Mouse (Mus musculus) neural tube, embryonic 13.5 days (tissue): Measurements from ENCODE around the gene Npas3. TPM values are rescaled to one million over a fixed set of nuclear protein-coding genes. Genes with fewer than 3 reads are reported as not detected.

Source experiments
- ATAC-seq: fragments of 200-750 bp; cut with Nextera tagmentation; 2 replicates; pipeline ENCODE4 v1.8.0; 2017; ENCODE audit warnings: low read depth, mild to moderate bottlenecking, moderate TSS enrichment, moderate library complexity
- H3K27ac ChIP-seq: fragments of 300-500 bp; sonication (generic); replicated peaks from 2 replicates; pipeline ENCODE4 v1.5.1; 2015; ENCODE audit warnings: moderate library complexity, mild to moderate bottlenecking, inconsistent platforms
- H3K27me3 ChIP-seq: fragments of 300-500 bp; sonication (generic); 2 replicates; pipeline ENCODE4 v1.6.1; 2015; ENCODE audit warnings: mild to moderate bottlenecking, inconsistent platforms
- H3K36me3 ChIP-seq: fragments of 300-500 bp; sonication (generic); 2 replicates; pipeline ENCODE4 v1.6.1; 2015; ENCODE audit warnings: mild to moderate bottlenecking, inconsistent platforms
- H3K4me1 ChIP-seq: fragments of 300-500 bp; sonication (generic); replicated peaks from 2 replicates; pipeline ENCODE4 v1.6.1; 2015; ENCODE audit warnings: inconsistent platforms
- H3K4me2 ChIP-seq: fragments of 300-500 bp; sonication (generic); 2 replicates; pipeline ENCODE4 v1.6.1; 2015; ENCODE audit warnings: inconsistent platforms, mild to moderate bottlenecking, moderate library complexity
- H3K4me3 ChIP-seq: fragments of 300-500 bp; sonication (generic); 2 replicates; pipeline ENCODE4 v1.5.1; 2015; ENCODE audit warnings: mild to moderate bottlenecking, inconsistent platforms
- H3K9ac ChIP-seq: fragments of 300-500 bp; sonication (generic); 2 replicates; pipeline ENCODE4 v1.6.1; 2015; ENCODE audit warnings: moderate library complexity, mild to moderate bottlenecking, inconsistent platforms
- H3K9me3 ChIP-seq: fragments of 300-500 bp; sonication (generic); 2 replicates; pipeline ENCODE4 v1.6.1; 2016; ENCODE audit warnings: inconsistent platforms
- WGBS: fragments of 180-500 bp; shearing (Covaris S2); methylation state at CpG from one replicate; pipeline ENCODE4 v1.1.7; 2015; 5-methylcytosine and 5-hydroxymethylcytosine counted together
- polyA plus RNA-seq: library from polyadenylated mRNA; unstranded; fragments of >200 nt; fragmentation: Nextera tagmentation; extraction: Ambion mirVana; gene quantifications from 2 replicates; pipeline ENCODE4 v1.2.1, GENCODE M21; 2015

Gene Npas3
- polyA plus RNA-seq, 1 experiment from 2014 or later, result 21.8 TPM

GRCm38 (mm10) chr12:53297946-53298840, 49.7 kb downstream of the Npas3 start:
- H3K4me3 ChIP-seq, result no peak overlapping the region
- H3K27me3 ChIP-seq, result no peaks in the 10 kb centered on the region
- peak overlapping the region; percentile 38; the same call in 1 of the 2 replicates for H3K9ac ChIP-seq
- peak overlapping the region; percentile 11; the same call in 1 of the 2 replicates for H3K4me2 ChIP-seq
- ATAC-seq, result no peak
- peaks cover 38% of the 10 kb centered on the region for H3K4me1 ChIP-seq
- peak overlapping the region; percentile 13; the same call in 1 of the 2 replicates for H3K27ac ChIP-seq
- H3K36me3 ChIP-seq, result no peaks in the 10 kb centered on the region
- H3K9me3 ChIP-seq, result no peaks in the 10 kb centered on the region
- 61% methylated on average over 16 of the region's 16 CpGs for WGBS

- no peak overlapping the region for H3K4me2 ChIP-seq
- peaks cover 25% of the 10 kb centered on the region for H3K4me1 ChIP-seq
- no peaks in the 10 kb centered on the region for H3K9me3 ChIP-seq
- ATAC-seq, result no peak
- no peak overlapping the region for H3K4me3 ChIP-seq
- H3K9ac ChIP-seq, result no peak overlapping the region
- 51% methylated on average over 2 of the region's 2 CpGs for WGBS
- no peaks in the 10 kb centered on the region for H3K36me3 ChIP-seq
- H3K27me3 ChIP-seq, result no peaks in the 10 kb centered on the region
- no peak overlapping the region for H3K27ac ChIP-seq
These were observed 52.5 kb downstream of the Npas3 start for GRCm38 (mm10) chr12:53300964-53301363.

GRCm38 (mm10) chr12:53302129-53302528, 53.7 kb downstream of the Npas3 start:
- Histone ChIP-seq H3K9ac (no peak overlapping the region), H3K27ac (no peak overlapping the region), H3K4me2 (no peak overlapping the region), H3K27me3 (no peaks in the 10 kb centered on the region), H3K9me3 (no peaks in the 10 kb centered on the region), H3K36me3 (no peaks in the 10 kb centered on the region), H3K4me3 (no peak overlapping the region), H3K4me1 (peaks cover 25% of the 10 kb centered on the region)
- WGBS, result 83% methylated on average over 3 of the region's 3 CpGs
- no peak for ATAC-seq

GRCm38 (mm10) chr12:53316715-53317114, 68.2 kb downstream of the Npas3 start:
- H3K9me3 ChIP-seq, result no peaks in the 10 kb centered on the region
- H3K9ac ChIP-seq, result no peak overlapping the region
- 48% methylated on average over 2 of the region's 2 CpGs for WGBS
- no peaks in the 10 kb centered on the region for H3K36me3 ChIP-seq
- ATAC-seq, result peak; percentile 50; the same call in 1 of the 2 replicates
- no peak overlapping the region for H3K27ac ChIP-seq
- H3K4me3 ChIP-seq, result no peak overlapping the region
- no peaks in the 10 kb centered on the region for H3K27me3 ChIP-seq
- peaks cover 27% of the 10 kb centered on the region for H3K4me1 ChIP-seq
- no peak overlapping the region for H3K4me2 ChIP-seq

GRCm38 (mm10) chr12:53317801-53318200, 69.3 kb downstream of the Npas3 start:
- no peak overlapping the region for H3K4me2 ChIP-seq
- H3K4me3 ChIP-seq, result no peak overlapping the region
- no peaks in the 10 kb centered on the region for H3K9me3 ChIP-seq
- no peak overlapping the region for H3K27ac ChIP-seq
- no peaks in the 10 kb centered on the region for H3K36me3 ChIP-seq
- H3K27me3 ChIP-seq, result no peaks in the 10 kb centered on the region
- peaks cover 38% of the 10 kb centered on the region for H3K4me1 ChIP-seq
- no peak overlapping the region for H3K9ac ChIP-seq
- 77% methylated on average over 3 of the region's 3 CpGs for WGBS
- no peak for ATAC-seq

GRCm38 (mm10) chr12:53320526-53320925, 72.0 kb downstream of the Npas3 start:
- ATAC-seq, result no peak
- 73% methylated on average over 2 of the region's 2 CpGs for WGBS
- no peak overlapping the region for H3K27ac ChIP-seq

GRCm38 (mm10) chr12:53321018-53321417, 72.5 kb downstream of the Npas3 start:
- ATAC-seq, result no peak
- Histone ChIP-seq H3K9me3 (no peaks in the 10 kb centered on the region), H3K27ac (no peak overlapping the region), H3K4me1 (peaks cover 45% of the 10 kb centered on the region), H3K36me3 (no peaks in the 10 kb centered on the region), H3K27me3 (no peaks in the 10 kb centered on the region), H3K4me2 (no peak overlapping the region), H3K9ac (no peak overlapping the region), H3K4me3 (no peak overlapping the region)
- 43% methylated on average over 12 of the region's 12 CpGs for WGBS

More at GRCm38 (mm10) chr12:53320526-53320925, 72.0 kb downstream of the Npas3 start:
- no peak overlapping the region for H3K4me3 ChIP-seq
- H3K4me2 ChIP-seq, result no peak overlapping the region
- peaks cover 45% of the 10 kb centered on the region for H3K4me1 ChIP-seq
- no peaks in the 10 kb centered on the region for H3K27me3 ChIP-seq
- no peak overlapping the region for H3K9ac ChIP-seq
- no peaks in the 10 kb centered on the region for H3K9me3 ChIP-seq
- no peaks in the 10 kb centered on the region for H3K36me3 ChIP-seq

GRCm38 (mm10) chr12:53321944-53322343, 73.5 kb downstream of the Npas3 start:
- whole genome bisulfite sequencing, result 30% methylated on average over 2 of the region's 2 CpGs
- ATAC-seq, result no peak

GRCm38 (mm10) chr12:53327653-53328188, 79.2 kb downstream of the Npas3 start:
- no peak for ATAC-seq
- no peak overlapping the region for H3K4me2 ChIP-seq
- no peaks in the 10 kb centered on the region for H3K36me3 ChIP-seq
- peaks cover 3% of the 10 kb centered on the region; the same call in 1 of the 2 replicates for H3K27me3 ChIP-seq
- H3K9ac ChIP-seq, result no peak overlapping the region
- 39% methylated on average over 3 of the region's 3 CpGs for WGBS
- H3K4me1 ChIP-seq, result peaks cover 56% of the 10 kb centered on the region
- no peak overlapping the region; the same call in 1 of the 2 replicates for H3K27ac ChIP-seq
- H3K4me3 ChIP-seq, result no peak overlapping the region
- H3K9me3 ChIP-seq, result no peaks in the 10 kb centered on the region

More at GRCm38 (mm10) chr12:53321944-53322343, 73.5 kb downstream of the Npas3 start:
- H3K27me3 ChIP-seq, result no peaks in the 10 kb centered on the region
- H3K4me3 ChIP-seq, result no peak overlapping the region
- no peaks in the 10 kb centered on the region for H3K36me3 ChIP-seq
- H3K9ac ChIP-seq, result no peak overlapping the region
- H3K27ac ChIP-seq, result no peak overlapping the region
- H3K4me2 ChIP-seq, result no peak overlapping the region
- no peaks in the 10 kb centered on the region for H3K9me3 ChIP-seq
- H3K4me1 ChIP-seq, result peaks cover 41% of the 10 kb centered on the region

GRCm38 (mm10) chr12:53328257-53328736, 79.8 kb downstream of the Npas3 start:
- 33% methylated on average over 5 of the region's 5 CpGs for WGBS
- Histone ChIP-seq H3K9ac (no peak overlapping the region), H3K4me2 (0 out of 2 replicates have a peak overlapping the region, but pooled peaks have one; percentile 7), H3K27ac (no peak overlapping the region; the same call in 1 of the 2 replicates), H3K4me1 (peaks cover 51% of the 10 kb centered on the region), H3K36me3 (no peaks in the 10 kb centered on the region), H3K9me3 (no peaks in the 10 kb centered on the region), H3K27me3 (peaks cover 3% of the 10 kb centered on the region; the same call in 1 of the 2 replicates), H3K4me3 (no peak overlapping the region)
- no peak for ATAC-seq

GRCm38 (mm10) chr12:53330141-53330540, 81.7 kb downstream of the Npas3 start:
- H3K36me3 ChIP-seq, result no peaks in the 10 kb centered on the region
- peaks cover 49% of the 10 kb centered on the region for H3K4me1 ChIP-seq
- no peak overlapping the region for H3K4me2 ChIP-seq
- no peak overlapping the region for H3K27ac ChIP-seq
- no peak overlapping the region for H3K4me3 ChIP-seq
- H3K9me3 ChIP-seq, result no peaks in the 10 kb centered on the region
- 82% methylated on average over 6 of the region's 6 CpGs for WGBS
- H3K27me3 ChIP-seq, result peaks cover 3% of the 10 kb centered on the region; the same call in 1 of the 2 replicates
- ATAC-seq, result peak; percentile 64; the same call in 1 of the 2 replicates
- no peak overlapping the region for H3K9ac ChIP-seq

- Histone ChIP-seq H3K4me1 (peaks cover 49% of the 10 kb centered on the region), H3K36me3 (no peaks in the 10 kb centered on the region), H3K9me3 (no peaks in the 10 kb centered on the region), H3K27me3 (peaks cover 3% of the 10 kb centered on the region; the same call in 1 of the 2 replicates), H3K27ac (0 out of 2 replicates have a peak overlapping the region, but pooled peaks have one; percentile 33), H3K9ac (no peak overlapping the region), H3K4me3 (no peak overlapping the region), H3K4me2 (peak overlapping the region; percentile 21)
- WGBS, result 30% methylated on average over 9 of the region's 9 CpGs
- ATAC-seq, result no peak
These were observed 82.9 kb downstream of the Npas3 start for GRCm38 (mm10) chr12:53331391-53331790.
